Comparison of ENCODE assay signal across 8 mouse cellular contexts in genomic region chr6:113047016-113047746, GRCm38 (mm10). TPM values are rescaled to one million over a fixed set of nuclear protein-coding genes. Genes with fewer than 3 reads are reported as not detected.
DNase-seq lines count a peak whose midpoint lies in the region; ATAC-seq and TF ChIP-seq lines count a peak whose summit lies in the region.

No protein-coding gene starts in this region.

- no peaks in the 10 kb centered on the region for H3K27me3 ChIP-seq in heart, adult 2 months (ENCODE audit: control insufficient read depth, insufficient read depth, low read length)
- no peaks in the 10 kb centered on the region for H3K27me3 ChIP-seq in E14TG2a.4 (ENCODE audit: insufficient read depth, low read length)
- H3K27me3 ChIP-seq in forebrain, embryonic 15.5 days: no peaks in the 10 kb centered on the region
- H3K27me3 ChIP-seq in liver, embryonic 13.5 days: no peaks in the 10 kb centered on the region
- no peaks in the 10 kb centered on the region for H3K27me3 ChIP-seq in stomach, postnatal 0 days (ENCODE audit: control insufficient read depth, insufficient read depth, low read length)

- H3K4me1 ChIP-seq in heart, adult 2 months (ENCODE audit: control insufficient read depth, insufficient read depth, low read length): peaks cover 2% of the 10 kb centered on the region
- peaks cover 30% of the 10 kb centered on the region for H3K4me1 ChIP-seq in E14TG2a.4 (replicated peaks; ENCODE audit: low read depth, low read length)
- H3K4me1 ChIP-seq in forebrain, embryonic 15.5 days: peaks cover 26% of the 10 kb centered on the region
- peaks cover 57% of the 10 kb centered on the region for H3K4me1 ChIP-seq in liver, embryonic 13.5 days (replicated peaks)
- 0 out of 2 replicates have a peak, but pooled peaks cover 3% of the 10 kb centered on the region for H3K4me1 ChIP-seq in stomach, postnatal 0 days (replicated peaks; ENCODE audit: control insufficient read depth, insufficient read depth)

- H3K4me2 ChIP-seq in forebrain, embryonic 15.5 days (replicated peaks): peak overlapping the region; percentile 95
- peak overlapping the region; percentile 94 for H3K4me2 ChIP-seq in liver, embryonic 13.5 days
- H3K4me2 ChIP-seq in stomach, postnatal 0 days (replicated peaks; ENCODE audit: low read depth): peak overlapping the region; percentile 74

- H3K4me3 ChIP-seq in heart, adult 2 months: peak overlapping the region; percentile 84
- peak overlapping the region; percentile 98 for H3K4me3 ChIP-seq in E14TG2a.4 (replicated peaks; ENCODE audit: low read length)
- peak overlapping the region; percentile 81 for H3K4me3 ChIP-seq in forebrain, embryonic 15.5 days
- peak overlapping the region; percentile 77 for H3K4me3 ChIP-seq in liver, embryonic 13.5 days (replicated peaks)
- peak overlapping the region; percentile 69 for H3K4me3 ChIP-seq in stomach, postnatal 0 days (ENCODE audit: low read depth, low read length)

- no peak overlapping the region for H3K9ac ChIP-seq in heart, adult 2 months (ENCODE audit: low read depth, low read length)
- H3K9ac ChIP-seq in forebrain, embryonic 15.5 days (replicated peaks): peak overlapping the region; percentile 72
- peak overlapping the region; percentile 90 for H3K9ac ChIP-seq in liver, embryonic 13.5 days
- H3K9ac ChIP-seq in stomach, postnatal 0 days (ENCODE audit: low read length): peak overlapping the region; percentile 82

- ATAC-seq in forebrain, embryonic 15.5 days (replicated peaks): no peak
- ATAC-seq in liver, embryonic 13.5 days (ENCODE audit: low read depth): no peak
- no peak for ATAC-seq in stomach, postnatal 0 days (ENCODE audit: low FRiP score, low TSS enrichment)

- no peaks in the 10 kb centered on the region for H3K79me2 ChIP-seq in heart, adult 2 months (replicated peaks; ENCODE audit: control insufficient read depth, insufficient read depth, low read length)

- no peak overlapping the region for H3K27ac ChIP-seq in heart, adult 2 months
- H3K27ac ChIP-seq in forebrain, embryonic 15.5 days (replicated peaks): 0 out of 2 replicates have a peak overlapping the region, but pooled peaks have one; percentile 71
- H3K27ac ChIP-seq in liver, embryonic 13.5 days: peak overlapping the region; percentile 94
- peak overlapping the region; percentile 94 for H3K27ac ChIP-seq in stomach, postnatal 0 days (replicated peaks)

- no peaks in the 10 kb centered on the region for H3K9me3 ChIP-seq in E14TG2a.4 (ENCODE audit: low read length)
- no peaks in the 10 kb centered on the region for H3K9me3 ChIP-seq in forebrain, embryonic 15.5 days
- H3K9me3 ChIP-seq in liver, embryonic 13.5 days (replicated peaks): no peaks in the 10 kb centered on the region
- no peaks in the 10 kb centered on the region for H3K9me3 ChIP-seq in stomach, postnatal 0 days (ENCODE audit: control insufficient read depth, low read length)

- WGBS in heart, adult 2 months: 42% methylated on average over 15 of the region's 15 CpGs
- whole genome bisulfite sequencing in forebrain, embryonic 15.5 days: 71% methylated on average over 15 of the region's 15 CpGs
- 18% methylated on average over 15 of the region's 15 CpGs for WGBS in liver, embryonic 13.5 days (ENCODE audit: insufficient replicate concordance)
- 53% methylated on average over 15 of the region's 15 CpGs for WGBS in stomach, postnatal 0 days

- no peak for TF ChIP-seq EP300 in heart, adult 2 months (IDR thresholded peaks at IDR 0.05; ENCODE audit: insufficient read depth, low read depth, low read length)
- no peak for TF ChIP-seq EP300 in stomach, postnatal 0 days (optimal IDR thresholded peaks at IDR 0.05)

- H3K36me3 ChIP-seq in heart, adult 2 months (ENCODE audit: control insufficient read depth, insufficient read depth, low read length): no peaks in the 10 kb centered on the region; the same call in 1 of the 2 replicates
- peaks cover 50% of the 10 kb centered on the region for H3K36me3 ChIP-seq in E14TG2a.4 (ENCODE audit: insufficient read depth, low read length)
- peaks cover 25% of the 10 kb centered on the region for H3K36me3 ChIP-seq in forebrain, embryonic 15.5 days
- H3K36me3 ChIP-seq in liver, embryonic 13.5 days: peaks cover 28% of the 10 kb centered on the region
- H3K36me3 ChIP-seq in stomach, postnatal 0 days (ENCODE audit: control insufficient read depth, insufficient read depth, low read length): 0 out of 2 replicates have a peak, but pooled peaks cover 2% of the 10 kb centered on the region

- TF ChIP-seq CTCF in heart, adult 2 months (IDR thresholded peaks at IDR 0.05): no peak
- no peak for TF ChIP-seq CTCF in E14TG2a.4 (conservative IDR thresholded peaks at IDR 0.05; ENCODE audit: low read length)
- no peak for TF ChIP-seq CTCF in stomach, postnatal 0 days (IDR thresholded peaks at IDR 0.05; ENCODE audit: low read depth)

- intact Hi-C loops in heart, adult 2 months (cut with DNase I): loop anchor here (5.0 kb wide), 2 partner anchors 190 to 260 kb away; partner anchors contain the start of genes Brpf1 and Mtmr14
- intact Hi-C loops in heart, postnatal 25 days (cut with DNase I): loop anchor here (2.0 to 5.0 kb wide), 4 partner anchors 26 to 260 kb away; partner anchors contain the start of gene Brpf1

- DNase-seq in heart, adult 2 months: no peak
- no peak for DNase-seq in heart, postnatal 25 days (ENCODE audit: low spot score)
- DNase-seq in liver, embryonic 13.5 days: no peak
- DNase-seq in stomach, postnatal 0 days (ENCODE audit: low spot score): no peak
- DNase-seq in layer of hippocampus, postnatal 36 days: no peak
- DNase-seq in right cerebral cortex, adult 2 months (ENCODE audit: low spot score in 2 of 2): no peak

- TF ChIP-seq POLR2A in heart, adult 2 months (IDR thresholded peaks at IDR 0.05; ENCODE audit: insufficient read depth, low read depth, low read length): no peak

RNA-seq across cellular contexts. Expression of gene Thumpd3, which starts 1.2 kb away (rescaled TPM):
- total RNA-seq in heart, adult 2 months (2021): 10 to 100 TPM; 17.5 to 19.9 TPM
- 5.0 and 13.1 TPM in 2 replicates for polyA plus RNA-seq in heart, adult 2 months (2012; rRNA removed)
- total RNA-seq in heart, postnatal 25 days (2021): 10 to 100 TPM; 16.5 to 16.8 TPM
- polyA plus RNA-seq in forebrain, embryonic 15.5 days (2015; fragmentation: Nextera tagmentation; extraction: Ambion mirVana): 55.5 and 60.7 TPM in 2 replicates
- 43.8 and 49.0 TPM in 2 replicates for polyA plus RNA-seq in liver, embryonic 13.5 days (2015; fragmentation: Nextera tagmentation; extraction: Ambion mirVana)
- polyA plus RNA-seq in stomach, postnatal 0 days (2015; fragmentation: Nextera tagmentation; extraction: Ambion mirVana): 33.6 and 34.0 TPM in 2 replicates
- 10 to 100 TPM; 33.1 to 42.0 TPM for total RNA-seq in layer of hippocampus, postnatal 36 days (2021)

RNA-seq across cellular contexts. Expression of gene Setd5, which starts 30.0 kb away (rescaled TPM):
- 10 to 100 TPM; 31.1 to 33.5 TPM for total RNA-seq in heart, adult 2 months (2021)
- polyA plus RNA-seq in heart, adult 2 months (2012; rRNA removed): 14.6 and 21.3 TPM in 2 replicates
- total RNA-seq in heart, postnatal 25 days (2021): 10 to 100 TPM; 34.4 to 41.1 TPM
- 52.2 and 53.4 TPM in 2 replicates for polyA plus RNA-seq in forebrain, embryonic 15.5 days (2015; fragmentation: Nextera tagmentation; extraction: Ambion mirVana)
- polyA plus RNA-seq in liver, embryonic 13.5 days (2015; fragmentation: Nextera tagmentation; extraction: Ambion mirVana): 19.8 and 21.3 TPM in 2 replicates
- polyA plus RNA-seq in stomach, postnatal 0 days (2015; fragmentation: Nextera tagmentation; extraction: Ambion mirVana): 34.6 and 35.9 TPM in 2 replicates
- total RNA-seq in layer of hippocampus, postnatal 36 days (2021): 100 to 1,000 TPM; 103 to 117 TPM
